Mouse (Mus musculus): ENCODE measurements at regions not wholly inside any gene's neighbourhood (a gene's known extent, or its start where the extent isn't known, plus 50 kb on each side); places are given as distances from the start of the nearest gene placed in this dataset.
A peak's percentile ranks its signal among the peaks of the same experiment; 100 is the strongest.

- Histone ChIP-seq H3K27me3 (ENCODE audit: control insufficient read depth, insufficient read depth, low read length) (no peaks in the 10 kb centered on the region), H3K4me3 (ENCODE audit: low read depth, low read length) (no peak overlapping the region), H3K27ac (replicated peaks; ENCODE audit: low read depth, low read length) (no peak overlapping the region), H3K36me3 (ENCODE audit: control insufficient read depth, insufficient read depth, low read length) (no peaks in the 10 kb centered on the region), H3K9me3 (ENCODE audit: control insufficient read depth, low read length) (no peaks in the 10 kb centered on the region), H3K4me1 (ENCODE audit: control insufficient read depth, insufficient read depth, low read length) (peaks cover 15% of the 10 kb centered on the region), H3K9ac (ENCODE audit: low read length) (no peak overlapping the region), H3K4me2 (ENCODE audit: low read depth, severe bottlenecking) (no peak overlapping the region)
- WGBS: 85% methylated on average over 1 of the region's 1 CpGs
- no peak for DNase-seq (ENCODE audit: low spot score)
- ATAC-seq (ENCODE audit: insufficient number of reproducible peaks, low FRiP score, low TSS enrichment, low read depth): no peak
Measured at GRCm38 (mm10) chr4:84203680-84204079, 471.4 kb downstream of the Bnc2 start.

- no peaks in the 10 kb centered on the region for H3K27me3 ChIP-seq (ENCODE audit: control insufficient read depth, insufficient read depth, low read length)
- no peak overlapping the region for H3K27ac ChIP-seq (replicated peaks; ENCODE audit: low read depth, low read length)
- no peak overlapping the region for H3K4me2 ChIP-seq (ENCODE audit: low read depth, severe bottlenecking)
- no peak overlapping the region for H3K9ac ChIP-seq (ENCODE audit: low read length)
- ATAC-seq (ENCODE audit: insufficient number of reproducible peaks, low FRiP score, low TSS enrichment, low read depth) (no peak), DNase-seq (ENCODE audit: low spot score) (no peak)
- no peaks in the 10 kb centered on the region for H3K9me3 ChIP-seq (ENCODE audit: control insufficient read depth, low read length)
- no peak overlapping the region for H3K4me3 ChIP-seq (ENCODE audit: low read depth, low read length)
- H3K36me3 ChIP-seq (ENCODE audit: control insufficient read depth, insufficient read depth, low read length): no peaks in the 10 kb centered on the region
- peaks cover 15% of the 10 kb centered on the region for H3K4me1 ChIP-seq (ENCODE audit: control insufficient read depth, insufficient read depth, low read length)
Measured at GRCm38 (mm10) chr4:84204777-84205176, 470.3 kb downstream of the Bnc2 start.

DNA sequence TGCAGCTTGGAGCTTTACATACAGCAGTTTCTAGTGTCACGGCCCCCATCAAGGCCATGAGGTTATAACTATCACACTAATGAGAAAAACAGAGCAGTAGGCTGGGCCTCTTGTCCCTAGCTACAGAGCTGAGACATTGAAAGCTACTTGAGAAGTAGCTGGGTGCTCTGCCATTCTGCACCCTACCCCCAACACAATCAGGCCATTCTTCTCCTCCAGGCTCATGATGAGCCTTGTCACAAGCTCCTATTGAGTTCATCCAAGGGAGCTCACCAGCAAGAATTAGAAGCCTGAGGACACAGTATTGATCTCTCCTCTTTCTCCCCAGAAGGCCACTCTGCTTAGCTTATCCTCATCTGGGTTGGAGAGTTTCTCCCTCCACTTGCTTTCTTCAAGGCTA, 466.9 kb downstream of the Bnc2 start:
- peaks cover 3% of the 10 kb centered on the region; the same call in 1 of the 2 replicates for H3K4me1 ChIP-seq (ENCODE audit: control insufficient read depth, insufficient read depth, low read length)
- WGBS: 58% methylated on average over 1 of the region's 1 CpGs

GRCm38 (mm10) chr4:84209538-84209937, 465.5 kb downstream of the Bnc2 start:
- ATAC-seq (ENCODE audit: insufficient number of reproducible peaks, low FRiP score, low TSS enrichment, low read depth): no peak

More for the DNA sequence above, 466.9 kb downstream of the Bnc2 start:
- ATAC-seq (ENCODE audit: insufficient number of reproducible peaks, low FRiP score, low TSS enrichment, low read depth) (no peak), DNase-seq (ENCODE audit: low spot score) (no peak)
- Histone ChIP-seq H3K9ac (ENCODE audit: low read length) (no peak overlapping the region), H3K27me3 (ENCODE audit: control insufficient read depth, insufficient read depth, low read length) (no peaks in the 10 kb centered on the region), H3K4me3 (ENCODE audit: low read depth, low read length) (no peak overlapping the region), H3K36me3 (ENCODE audit: control insufficient read depth, insufficient read depth, low read length) (no peaks in the 10 kb centered on the region), H3K27ac (replicated peaks; ENCODE audit: low read depth, low read length) (no peak overlapping the region), H3K9me3 (ENCODE audit: control insufficient read depth, low read length) (no peaks in the 10 kb centered on the region), H3K4me2 (ENCODE audit: low read depth, severe bottlenecking) (no peak overlapping the region)

DNA sequence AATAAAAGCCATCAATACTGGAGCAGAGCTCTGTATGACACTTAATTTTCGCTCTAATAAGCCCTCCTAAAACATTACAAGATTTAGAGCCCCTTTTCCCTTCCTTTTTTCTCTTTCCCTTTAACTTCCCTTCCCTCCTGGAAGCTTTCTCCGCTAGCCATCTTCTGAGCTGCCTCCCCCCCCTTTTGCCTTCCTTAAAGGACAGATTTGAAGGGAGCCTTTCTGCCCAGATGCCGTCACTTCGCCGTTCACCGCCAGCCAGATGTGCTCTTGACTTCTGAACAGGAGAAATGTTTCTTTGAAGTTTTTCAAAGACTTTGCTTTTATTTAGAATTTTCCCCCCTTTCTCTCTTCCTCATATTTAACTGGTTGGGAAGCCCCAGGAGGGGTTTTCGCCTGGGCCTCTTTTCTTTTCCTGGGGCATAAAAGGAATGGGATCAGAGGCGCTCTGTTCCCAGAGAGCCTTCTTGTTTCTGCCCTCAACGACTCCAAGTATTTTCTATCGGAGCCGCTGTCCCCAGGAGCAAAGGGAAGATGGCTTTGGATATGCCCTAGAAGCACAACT, 463.7 kb downstream of the Bnc2 start:
- DNase-seq (ENCODE audit: low spot score) (peak; percentile 53), ATAC-seq (ENCODE audit: insufficient number of reproducible peaks, low FRiP score, low TSS enrichment, low read depth) (no peak)
- H3K36me3 ChIP-seq (ENCODE audit: control insufficient read depth, insufficient read depth, low read length): no peaks in the 10 kb centered on the region
- no peak overlapping the region; the same call in 1 of the 2 replicates for H3K27ac ChIP-seq (replicated peaks; ENCODE audit: low read depth, low read length)
- H3K4me2 ChIP-seq (ENCODE audit: low read depth, severe bottlenecking): no peak overlapping the region
- no peaks in the 10 kb centered on the region for H3K27me3 ChIP-seq (ENCODE audit: control insufficient read depth, insufficient read depth, low read length)
- peaks cover 8% of the 10 kb centered on the region for H3K4me1 ChIP-seq (ENCODE audit: control insufficient read depth, insufficient read depth, low read length)
- H3K9me3 ChIP-seq (ENCODE audit: control insufficient read depth, low read length): no peaks in the 10 kb centered on the region
- H3K9ac ChIP-seq (ENCODE audit: low read length): no peak overlapping the region
- no peak overlapping the region for H3K4me3 ChIP-seq (ENCODE audit: low read depth, low read length)
- WGBS: 31% methylated on average over 11 of the region's 11 CpGs

More at GRCm38 (mm10) chr4:84209538-84209937, 465.5 kb downstream of the Bnc2 start:
- Histone ChIP-seq H3K4me2 (ENCODE audit: low read depth, severe bottlenecking) (no peak overlapping the region), H3K9me3 (ENCODE audit: control insufficient read depth, low read length) (no peaks in the 10 kb centered on the region), H3K36me3 (ENCODE audit: control insufficient read depth, insufficient read depth, low read length) (no peaks in the 10 kb centered on the region), H3K4me3 (ENCODE audit: low read depth, low read length) (no peak overlapping the region), H3K27me3 (ENCODE audit: control insufficient read depth, insufficient read depth, low read length) (no peaks in the 10 kb centered on the region), H3K9ac (ENCODE audit: low read length) (no peak overlapping the region), H3K4me1 (ENCODE audit: control insufficient read depth, insufficient read depth, low read length) (peaks cover 1% of the 10 kb centered on the region), H3K27ac (replicated peaks; ENCODE audit: low read depth, low read length) (no peak overlapping the region)
- 77% methylated on average over 2 of the region's 2 CpGs for WGBS
- DNase-seq (ENCODE audit: low spot score): no peak

DNA sequence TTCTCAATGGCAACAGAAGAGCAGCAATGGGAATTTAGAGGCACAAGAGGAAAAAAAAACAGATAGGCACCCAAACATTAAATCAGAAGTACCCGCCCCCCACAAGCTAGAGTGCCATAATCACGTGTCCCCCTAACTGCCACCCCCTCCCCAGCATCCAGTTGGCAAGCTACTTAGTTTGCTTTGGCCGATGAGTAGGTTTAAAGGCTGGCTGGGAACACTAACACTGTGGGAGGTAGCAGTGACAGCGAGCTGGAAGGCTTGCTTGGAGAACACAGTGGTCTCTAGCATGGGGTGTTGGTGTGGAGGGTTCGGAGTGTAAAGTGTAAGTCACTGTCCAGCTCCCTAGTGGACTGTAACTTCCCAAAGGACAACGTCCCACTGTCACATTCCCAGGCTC, 463.1 kb downstream of the Bnc2 start:
- no peaks in the 10 kb centered on the region for H3K36me3 ChIP-seq (ENCODE audit: control insufficient read depth, insufficient read depth, low read length)
- DNase-seq (ENCODE audit: low spot score) (no peak), ATAC-seq (ENCODE audit: insufficient number of reproducible peaks, low FRiP score, low TSS enrichment, low read depth) (no peak)
- H3K9ac ChIP-seq (ENCODE audit: low read length): no peak overlapping the region
- H3K9me3 ChIP-seq (ENCODE audit: control insufficient read depth, low read length): no peaks in the 10 kb centered on the region
- H3K4me3 ChIP-seq (ENCODE audit: low read depth, low read length): no peak overlapping the region
- no peak overlapping the region for H3K4me2 ChIP-seq (ENCODE audit: low read depth, severe bottlenecking)
- H3K4me1 ChIP-seq (ENCODE audit: control insufficient read depth, insufficient read depth, low read length): peaks cover 8% of the 10 kb centered on the region
- no peak overlapping the region; the same call in 1 of the 2 replicates for H3K27ac ChIP-seq (replicated peaks; ENCODE audit: low read depth, low read length)
- WGBS: 62% methylated on average over 6 of the region's 6 CpGs
- no peaks in the 10 kb centered on the region for H3K27me3 ChIP-seq (ENCODE audit: control insufficient read depth, insufficient read depth, low read length)

GRCm38 (mm10) chr4:84214523-84214922, 460.6 kb downstream of the Bnc2 start:
- no peaks in the 10 kb centered on the region for H3K9me3 ChIP-seq (ENCODE audit: control insufficient read depth, low read length)
- H3K4me1 ChIP-seq (ENCODE audit: control insufficient read depth, insufficient read depth, low read length): peaks cover 8% of the 10 kb centered on the region
- no peak overlapping the region for H3K4me3 ChIP-seq (ENCODE audit: low read depth, low read length)
- no peaks in the 10 kb centered on the region for H3K36me3 ChIP-seq (ENCODE audit: control insufficient read depth, insufficient read depth, low read length)
- WGBS: 15% methylated on average over 8 of the region's 8 CpGs
- no peak overlapping the region for H3K9ac ChIP-seq (ENCODE audit: low read length)
- H3K27ac ChIP-seq (replicated peaks; ENCODE audit: low read depth, low read length): no peak overlapping the region
- no peak overlapping the region for H3K4me2 ChIP-seq (ENCODE audit: low read depth, severe bottlenecking)
- DNase-seq (ENCODE audit: low spot score) (peak; percentile 65), ATAC-seq (ENCODE audit: insufficient number of reproducible peaks, low FRiP score, low TSS enrichment, low read depth) (0 out of 2 replicates have a peak, but pooled peaks have one; percentile 72)
- H3K27me3 ChIP-seq (ENCODE audit: control insufficient read depth, insufficient read depth, low read length): no peaks in the 10 kb centered on the region

- WGBS: 78% methylated on average over 4 of the region's 4 CpGs
- no peaks in the 10 kb centered on the region for H3K36me3 ChIP-seq (ENCODE audit: control insufficient read depth, insufficient read depth, low read length)
- no peak overlapping the region for H3K4me2 ChIP-seq (ENCODE audit: low read depth, severe bottlenecking)
- DNase-seq (ENCODE audit: low spot score) (no peak), ATAC-seq (ENCODE audit: insufficient number of reproducible peaks, low FRiP score, low TSS enrichment, low read depth) (no peak)
- H3K27ac ChIP-seq (replicated peaks; ENCODE audit: low read depth, low read length): no peak overlapping the region
- no peaks in the 10 kb centered on the region for H3K9me3 ChIP-seq (ENCODE audit: control insufficient read depth, low read length)
- peaks cover 8% of the 10 kb centered on the region for H3K4me1 ChIP-seq (ENCODE audit: control insufficient read depth, insufficient read depth, low read length)
- no peaks in the 10 kb centered on the region for H3K27me3 ChIP-seq (ENCODE audit: control insufficient read depth, insufficient read depth, low read length)
- H3K9ac ChIP-seq (ENCODE audit: low read length): no peak overlapping the region
- H3K4me3 ChIP-seq (ENCODE audit: low read depth, low read length): no peak overlapping the region
Measured at GRCm38 (mm10) chr4:84218961-84219360, 456.1 kb downstream of the Bnc2 start.
